Comparison of ENCODE assay signal across 22 mouse cellular contexts in genomic region chr4:56271390-56271789, GRCm38 (mm10).
DNase-seq lines count a peak whose midpoint lies in the region; ATAC-seq and TF ChIP-seq lines count a peak whose summit lies in the region.
"Had no signal": no experiment of that assay in that cellular context is flagged by ENCODE, and none has a peak within 500 bp of the region (broad histone marks: within the 10 kb centered on the region; RNA-seq: fewer than 3 reads in every experiment).

No protein-coding gene starts in this region.

- intact Hi-C loops in gastrocnemius, postnatal 14 days (cut with DNase I; ENCODE audit: low total_unique reads): no loop called here

- TF ChIP-seq POLR2A in limb, embryonic 14.5 days (IDR thresholded peaks at IDR 0.05; ENCODE audit: borderline replicate concordance, extremely low read depth, insufficient read depth, insufficient read length): no peak

- no peak overlapping the region for H3K9ac ChIP-seq in limb, embryonic 13.5 days
- no peak overlapping the region for H3K9ac ChIP-seq in limb, embryonic 14.5 days (ENCODE audit: low read depth, low read length, severe bottlenecking)
- no peak overlapping the region for H3K9ac ChIP-seq in limb, embryonic 15.5 days

- ATAC-seq in limb, embryonic 13.5 days (ENCODE audit: low FRiP score, low read depth): peak; percentile 67
- peak; percentile 41; the same call in 1 of the 2 replicates for ATAC-seq in limb, embryonic 14.5 days (ENCODE audit: low FRiP score, low read depth)
- peak; percentile 44; the same call in 1 of the 2 replicates for ATAC-seq in limb, embryonic 15.5 days (ENCODE audit: insufficient number of reproducible peaks, low FRiP score, low TSS enrichment, low read depth)
- ATAC-seq: activated CD4-positive, CD25-positive, alpha-beta regulatory T cell, adult 4 months; CD4-positive, CD25-positive, alpha-beta regulatory T cell, adult 4 months; Patski had no signal

- peak; percentile 55 for DNase-seq in heart, adult 11 months
- no peak for DNase-seq in heart, adult 18-20 months
- DNase-seq in limb, embryonic 10.5 days (ENCODE audit: low spot score): no peak
- peak; percentile 21 for DNase-seq in limb, embryonic 14.5 days (ENCODE audit: low spot score)
- no peak for DNase-seq in gastrocnemius, postnatal 14 days
- no peak for DNase-seq in frontal cortex, adult 2 months (ENCODE audit: extremely low spot score in 1 of 2, low spot score in 1 of 2)
- DNase-seq: adrenal gland, adult 2 months; adrenal gland, adult 8-10 months; adrenal gland, postnatal 10 days; adrenal gland, postnatal 14 days; adrenal gland, postnatal 25 days; adrenal gland, postnatal 36 days; B cell, adult 2 months; cerebellum, adult 11 months; cerebellum, adult 11-12 months had no signal

- peaks cover 12% of the 10 kb centered on the region for H3K4me1 ChIP-seq in limb, embryonic 13.5 days
- H3K4me1 ChIP-seq in limb, embryonic 10.5 days: no peaks in the 10 kb centered on the region
- no peaks in the 10 kb centered on the region for H3K4me1 ChIP-seq in limb, embryonic 14.5 days (ENCODE audit: control insufficient read depth, insufficient read depth, low read length)
- H3K4me1 ChIP-seq in limb, embryonic 15.5 days: no peaks in the 10 kb centered on the region

- 74% methylated on average over 4 of the region's 4 CpGs for WGBS in limb, embryonic 13.5 days
- 93% methylated on average over 4 of the region's 4 CpGs for WGBS in limb, embryonic 10.5 days
- 77% methylated on average over 4 of the region's 4 CpGs for WGBS in limb, embryonic 14.5 days
- 55% methylated on average over 4 of the region's 4 CpGs for WGBS in limb, embryonic 15.5 days

- H3K36me3 ChIP-seq in limb, embryonic 13.5 days: no peaks in the 10 kb centered on the region
- no peaks in the 10 kb centered on the region for H3K36me3 ChIP-seq in limb, embryonic 10.5 days
- no peaks in the 10 kb centered on the region for H3K36me3 ChIP-seq in limb, embryonic 14.5 days (ENCODE audit: control insufficient read depth, insufficient read depth, low read length)
- H3K36me3 ChIP-seq in limb, embryonic 15.5 days: no peaks in the 10 kb centered on the region
- H3K36me3 ChIP-seq: G1E had no signal

- no peak overlapping the region for H3K27ac ChIP-seq in limb, embryonic 13.5 days
- H3K27ac ChIP-seq in limb, embryonic 10.5 days: no peak overlapping the region
- H3K27ac ChIP-seq in limb, embryonic 14.5 days (replicated peaks; ENCODE audit: low read depth, low read length): no peak overlapping the region
- H3K27ac ChIP-seq in limb, embryonic 15.5 days: no peak overlapping the region

- no peaks in the 10 kb centered on the region for H3K27me3 ChIP-seq in limb, embryonic 13.5 days
- no peaks in the 10 kb centered on the region for H3K27me3 ChIP-seq in limb, embryonic 10.5 days (ENCODE audit: low read depth, poor library complexity, severe bottlenecking)
- H3K27me3 ChIP-seq in limb, embryonic 14.5 days (ENCODE audit: control insufficient read depth, insufficient read depth, low read length): no peaks in the 10 kb centered on the region
- H3K27me3 ChIP-seq in limb, embryonic 15.5 days: 0 out of 2 replicates have a peak, but pooled peaks cover 3% of the 10 kb centered on the region
- H3K27me3 ChIP-seq: CH12.LX, Patski had no signal

- no peak overlapping the region for H3K4me3 ChIP-seq in limb, embryonic 13.5 days
- no peak overlapping the region for H3K4me3 ChIP-seq in limb, embryonic 10.5 days
- H3K4me3 ChIP-seq in limb, embryonic 14.5 days (replicated peaks; ENCODE audit: low read length): no peak overlapping the region
- H3K4me3 ChIP-seq in limb, embryonic 15.5 days: no peak overlapping the region

- no peaks in the 10 kb centered on the region for H3K9me3 ChIP-seq in limb, embryonic 13.5 days
- H3K9me3 ChIP-seq in limb, embryonic 10.5 days (replicated peaks): no peaks in the 10 kb centered on the region
- H3K9me3 ChIP-seq in limb, embryonic 14.5 days (ENCODE audit: control insufficient read depth, low read length): no peaks in the 10 kb centered on the region
- H3K9me3 ChIP-seq in limb, embryonic 15.5 days: no peaks in the 10 kb centered on the region

- no peak overlapping the region for H3K4me2 ChIP-seq in limb, embryonic 13.5 days (replicated peaks)
- H3K4me2 ChIP-seq in limb, embryonic 14.5 days (replicated peaks; ENCODE audit: low read depth, low read length, severe bottlenecking): no peak overlapping the region
- H3K4me2 ChIP-seq in limb, embryonic 15.5 days: no peak overlapping the region

Comparison
In these comparisons a context has a peak if more than half of its experiments do, and no peak if none do; other contexts are left out.
1. DNase-seq: peak in heart, adult 11 months (single experiment) and limb, embryonic 14.5 days (single experiment); none in heart, adult 18-20 months (0 of 2), limb, embryonic 10.5 days (single experiment), gastrocnemius, postnatal 14 days (single experiment) and frontal cortex, adult 2 months (0 of 2).
2. Peak in every context shown above with its lines, with median percentiles within 50 percentile points of each other: ATAC-seq.